Mouse (Mus musculus) CD8-positive naive resting alpha-beta T cell, adult 57 days (primary cell): Measurements from ENCODE around the gene Csrp1. TPM values are rescaled to one million over a fixed set of nuclear protein-coding genes. Genes with fewer than 3 reads are reported as not detected.

Experiments
- total RNA-seq: library from RNA; stranded (reverse); gene quantifications from one replicate; pipeline ENCODE4 v1.2.4, GENCODE M21; 2023

Gene Csrp1
- total RNA-seq: 42.7 TPM

GRCm38 (mm10) chr1:135719983-135720382, at the start of gene Csrp1:
Gene Csrp1, plus strand, starts transcription at chr1:135720061.

GRCm38 (mm10) chr1:135765645-135766591, 46.1 kb downstream of the Csrp1 start, which contains the start of gene Phlda3:
Gene Phlda3, plus strand, starts transcription at chr1:135766119.

GRCm38 (mm10) chr1:135778780-135779535, 59.1 kb downstream of the Csrp1 start, which contains the start of gene Tnni1:
Gene Tnni1, plus strand, starts transcription at chr1:135779434.

Other genes with a start within 250 kb of the Csrp1 start
- 2.4 TPM for gene Nav1, start 112.8 kb upstream of the Csrp1 start, total RNA-seq
- not detected for gene Phlda3, start 46.1 kb downstream of the Csrp1 start, total RNA-seq
- gene Tnni1, start 59.4 kb downstream of the Csrp1 start, total RNA-seq: not detected
- 1.2 TPM for gene Lad1, start 98.5 kb downstream of the Csrp1 start, total RNA-seq
- gene Tnnt2, start 116.3 kb downstream of the Csrp1 start, total RNA-seq: not detected
- gene Pkp1, start 199.1 kb downstream of the Csrp1 start, total RNA-seq: not detected